Comparison of ENCODE assay signal across 28 mouse cellular contexts in the genomic region with DNA sequence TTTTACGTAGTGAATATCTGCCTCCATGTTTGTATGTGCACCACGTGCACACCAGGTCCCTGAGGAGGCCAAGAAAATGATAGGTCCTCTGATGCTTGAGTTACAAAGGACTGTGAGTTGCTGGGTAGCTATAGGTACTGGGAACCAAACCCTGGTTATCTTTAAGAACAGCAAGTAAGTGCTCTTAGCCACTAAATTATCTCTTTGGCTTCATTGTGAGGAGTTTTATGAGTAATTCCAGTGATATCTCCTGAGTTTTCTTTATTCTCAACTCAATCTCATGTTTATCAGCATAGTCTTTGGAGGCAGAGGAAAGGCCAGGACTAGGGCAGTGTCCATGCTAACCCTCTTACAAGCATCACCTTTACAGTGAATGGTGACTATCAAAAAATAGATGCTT.
"Had no signal": no experiment of that assay in that cellular context is flagged by ENCODE, and none has a peak within 500 bp of the region (broad histone marks: within the 10 kb centered on the region; RNA-seq: fewer than 3 reads in every experiment).

No protein-coding gene starts in this region.

- H3K27me3 ChIP-seq: embryonic facial prominence, embryonic 12.5 days; embryonic facial prominence, embryonic 13.5 days; embryonic facial prominence, embryonic 15.5 days; forebrain, embryonic 12.5 days; forebrain, embryonic 13.5 days; forebrain, embryonic 15.5 days had no signal

- DNase-seq: cerebellum, adult 8-10 months; cerebellum, adult 9-10 months; cerebellum, adult 9-11 months; cerebellum, postnatal 10 days; cerebellum, postnatal 14 days; cerebellum, postnatal 25 days; cerebellum, postnatal 36 days; embryo, embryonic 11 days; forebrain, postnatal 0 days; gastrocnemius, adult 2 months; gastrocnemius, postnatal 10 days; gastrocnemius, postnatal 14 days; gastrocnemius, postnatal 25 days; gastrocnemius, postnatal 36 days; heart, adult 11 months; heart, adult 18-20 months; heart, adult 2 months had no signal

- H3K36me3 ChIP-seq: embryonic facial prominence, embryonic 10.5 days; embryonic facial prominence, embryonic 12.5 days; embryonic facial prominence, embryonic 13.5 days; embryonic facial prominence, embryonic 15.5 days; forebrain, embryonic 10.5 days; forebrain, embryonic 12.5 days; forebrain, embryonic 15.5 days had no signal

- H3K4me2 ChIP-seq: embryonic facial prominence, embryonic 12.5 days; embryonic facial prominence, embryonic 13.5 days; embryonic facial prominence, embryonic 15.5 days; forebrain, embryonic 12.5 days; forebrain, embryonic 13.5 days; forebrain, embryonic 15.5 days had no signal

- ATAC-seq: forebrain, embryonic 13.5 days; forebrain, embryonic 14.5 days; forebrain, embryonic 15.5 days; forebrain, embryonic 16.5 days; forebrain, postnatal 0 days had no signal

- H3K9ac ChIP-seq: embryonic facial prominence, embryonic 12.5 days; embryonic facial prominence, embryonic 13.5 days; embryonic facial prominence, embryonic 15.5 days; forebrain, embryonic 12.5 days; forebrain, embryonic 13.5 days; forebrain, embryonic 15.5 days; forebrain, postnatal 0 days had no signal

- H3K4me1 ChIP-seq: forebrain, embryonic 12.5 days; forebrain, embryonic 15.5 days had no signal

- H3K27ac ChIP-seq: embryonic facial prominence, embryonic 15.5 days; forebrain, embryonic 12.5 days; forebrain, embryonic 13.5 days; forebrain, embryonic 15.5 days; gastrocnemius, adult 2 months; heart, adult 2 months had no signal

- H3K4me3 ChIP-seq: embryonic facial prominence, embryonic 10.5 days; embryonic facial prominence, embryonic 12.5 days; embryonic facial prominence, embryonic 13.5 days; embryonic facial prominence, embryonic 15.5 days; erythroblast, embryonic 14.5 days; forebrain, embryonic 10.5 days; forebrain, embryonic 12.5 days; forebrain, embryonic 13.5 days; forebrain, embryonic 15.5 days; gastrocnemius, adult 2 months; heart, adult 2 months had no signal

- H3K9me3 ChIP-seq: embryonic facial prominence, embryonic 10.5 days; embryonic facial prominence, embryonic 12.5 days; embryonic facial prominence, embryonic 13.5 days; embryonic facial prominence, embryonic 15.5 days; forebrain, embryonic 10.5 days; forebrain, embryonic 12.5 days; forebrain, embryonic 13.5 days; forebrain, embryonic 15.5 days had no signal
